Mouse (Mus musculus) spleen, adult 2 months (tissue): Measurements from ENCODE around the gene Agbl4. TPM values are rescaled to one million over a fixed set of nuclear protein-coding genes. Genes with fewer than 3 reads are reported as not detected.

ENCODE experiments used
- DNase-seq, 2 experiments: peaks; one replicate each; pipeline versions ENCODE4 v3.0.0 to v3.0.0-alpha.2; 2012 to 2021; ENCODE audit warnings: low spot score in 2 of 2, low read depth in 1 of 2
- H3K27ac ChIP-seq: fragments of 200-500 bp; 2 replicates; pipeline ENCODE4 v1.5.1; 2012; ENCODE audit warnings: low read length, inconsistent platforms; ENCODE audit not compliant: insufficient read depth
- H3K27me3 ChIP-seq: fragments of 200-500 bp; 2 replicates; pipeline ENCODE4 v1.6.1; 2012; ENCODE audit warnings: mild to moderate bottlenecking, moderate library complexity, low read length, inconsistent platforms; ENCODE audit not compliant: control insufficient read depth, insufficient read depth
- H3K36me3 ChIP-seq: fragments of 200-500 bp; 2 replicates; pipeline ENCODE4 v1.6.1; 2012; ENCODE audit warnings: mild to moderate bottlenecking, low read length, inconsistent platforms; ENCODE audit not compliant: control insufficient read depth, insufficient read depth
- H3K4me1 ChIP-seq: fragments of 200-500 bp; 2 replicates; pipeline ENCODE4 v1.6.1; 2011; ENCODE audit warnings: inconsistent platforms; ENCODE audit not compliant: control insufficient read depth, insufficient read depth, insufficient read length
- H3K4me3 ChIP-seq: fragments of 200-500 bp; 2 replicates; pipeline ENCODE4 v1.5.1; 2011; ENCODE audit warnings: mild to moderate bottlenecking, inconsistent platforms; ENCODE audit not compliant: insufficient read depth, insufficient read length; ENCODE audit errors: extremely low read depth
- CTCF ChIP-seq: fragments of 200-500 bp; IDR thresholded peaks from 2 replicates; pipeline ENCODE4 v1.5.1; 2011; ENCODE audit warnings: mild to moderate bottlenecking, inconsistent platforms; ENCODE audit not compliant: insufficient read depth, insufficient read length, insufficient replicate concordance; ENCODE audit errors: extremely low read depth
- POLR2A ChIP-seq: fragments of 200-500 bp; IDR thresholded peaks from 2 replicates; pipeline ENCODE4 v1.6.1; 2011; ENCODE audit warnings: low read depth, low read length, inconsistent platforms
- WGBS: fragments of 180-500 bp; shearing (Covaris S2); methylation state at CpG from one replicate; pipeline ENCODE4 v1.1.7; 2018; 5-methylcytosine and 5-hydroxymethylcytosine counted together
- polyA plus RNA-seq: library from polyadenylated mRNA; depleted of rRNA; stranded (reverse); fragments of >200 nt; gene quantifications from 2 replicates; pipeline ENCODE4 v1.2.3, GENCODE M21; 2012

The Agbl4 gene
- polyA plus RNA-seq, 1 experiment = 0.18 TPM

DNA sequence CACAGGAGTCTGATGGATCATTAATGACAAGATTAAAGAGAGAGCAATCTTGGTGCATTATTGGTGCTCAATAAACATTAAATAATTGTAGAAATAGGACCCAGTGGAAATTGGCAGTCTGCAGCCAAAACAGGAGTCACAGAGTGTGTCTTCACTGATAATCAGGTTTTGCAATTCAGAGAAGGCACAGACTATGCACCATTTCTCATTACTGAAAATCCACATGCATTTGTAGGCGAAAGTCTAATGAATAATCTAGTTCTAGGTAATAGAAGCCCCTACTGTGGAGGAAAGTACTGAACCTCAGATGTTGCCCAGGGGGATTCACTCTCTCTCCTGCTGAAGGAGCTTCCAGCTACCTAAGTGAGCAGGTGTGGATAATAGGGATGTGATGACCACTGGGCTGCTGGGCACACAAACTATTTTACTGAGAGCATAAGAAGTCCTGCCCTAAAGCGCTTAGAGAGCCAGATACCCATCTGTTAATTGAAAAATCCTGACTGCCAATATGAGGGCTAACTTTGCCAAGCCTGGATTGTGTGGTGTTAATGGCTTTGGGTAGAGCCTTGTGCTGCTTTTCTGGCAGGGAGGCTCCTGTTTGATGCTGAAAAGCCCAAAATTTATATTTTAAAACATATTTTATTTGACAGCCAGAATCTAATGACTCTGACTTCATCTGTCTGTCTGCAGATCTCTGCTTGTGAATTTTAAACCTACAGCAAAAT, 482.4 kb downstream of the Agbl4 start:
- Histone ChIP-seq H3K4me3 (no peak overlapping the region), H3K36me3 (no peaks in the 10 kb centered on the region), H3K27me3 (no peaks in the 10 kb centered on the region), H3K27ac (no peak overlapping the region), H3K4me1 (no peaks in the 10 kb centered on the region)
- TF ChIP-seq POLR2A (no peak), CTCF (no peak)
- DNase-seq = no peak
- 81% methylated on average over 2 of the region's 2 CpGs for WGBS

DNA sequence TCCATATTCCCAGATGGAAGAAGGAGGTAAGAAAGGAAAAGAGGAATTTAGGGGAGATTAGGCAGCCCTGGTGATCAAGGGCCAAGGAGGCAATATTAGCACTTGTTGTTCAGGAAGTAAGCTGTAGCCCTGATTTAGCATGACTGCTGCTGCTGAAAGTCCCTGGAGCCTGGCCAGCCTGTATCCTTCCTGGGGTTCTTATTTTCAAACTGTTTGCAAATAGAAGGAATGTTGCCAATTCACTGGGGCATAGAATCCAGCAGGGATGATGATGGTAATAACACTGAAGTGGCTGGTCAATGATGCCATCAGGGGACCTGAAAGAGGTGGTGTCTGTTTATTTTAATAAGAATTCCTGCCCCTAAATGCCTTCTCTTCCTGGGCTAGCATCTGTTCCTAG, 518.6 kb downstream of the Agbl4 start:
- H3K27me3 ChIP-seq = no peaks in the 10 kb centered on the region
- no peak for TF ChIP-seq CTCF
- TF ChIP-seq POLR2A = no peak
- H3K4me1 ChIP-seq = no peaks in the 10 kb centered on the region
- no peaks in the 10 kb centered on the region for H3K36me3 ChIP-seq
- DNase-seq = peak in 1 of 2 experiments; percentile 3
- no peak overlapping the region for H3K27ac ChIP-seq
- no peak overlapping the region for H3K4me3 ChIP-seq

- no peaks in the 10 kb centered on the region for H3K4me1 ChIP-seq
- no peak for TF ChIP-seq POLR2A
- TF ChIP-seq CTCF = no peak
- WGBS = 57% methylated on average over 4 of the region's 4 CpGs
- H3K27me3 ChIP-seq = no peaks in the 10 kb centered on the region
- no peak overlapping the region for H3K4me3 ChIP-seq
- no peak for DNase-seq
- no peak overlapping the region for H3K27ac ChIP-seq
- H3K36me3 ChIP-seq = no peaks in the 10 kb centered on the region
Observed at GRCm38 (mm10) chr4:110916565-110916964, 519.1 kb downstream of the Agbl4 start.

DNA sequence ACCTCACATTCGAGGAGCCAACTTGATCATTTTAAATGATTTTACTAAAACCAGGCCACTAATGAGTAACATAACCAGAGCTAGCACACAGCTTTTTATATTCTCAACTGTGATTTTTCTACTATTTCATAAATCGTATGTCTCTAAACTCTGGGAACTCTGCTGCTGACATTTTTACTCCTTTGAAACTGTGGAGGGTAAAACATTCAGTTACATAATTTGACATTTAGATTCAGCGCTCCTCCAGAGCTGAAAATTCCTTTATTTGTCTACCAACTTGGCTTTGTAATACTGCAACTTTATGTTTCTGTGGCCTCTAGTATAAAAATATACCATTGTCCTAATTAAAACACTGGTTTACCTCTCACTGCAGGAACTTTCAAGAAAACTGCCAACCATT, 523.6 kb downstream of the Agbl4 start:
- WGBS = 83% methylated on average over 3 of the region's 3 CpGs
- DNase-seq = no peak
- no peaks in the 10 kb centered on the region for H3K27me3 ChIP-seq

GRCm38 (mm10) chr4:111001641-111002040, 604.2 kb downstream of the Agbl4 start:
- Histone ChIP-seq H3K27ac (no peak overlapping the region), H3K27me3 (no peaks in the 10 kb centered on the region), H3K36me3 (no peaks in the 10 kb centered on the region), H3K4me3 (no peak overlapping the region), H3K4me1 (no peaks in the 10 kb centered on the region)
- no peak for TF ChIP-seq POLR2A
- no peak for TF ChIP-seq CTCF
- DNase-seq = no peak
- 32% methylated on average over 2 of the region's 2 CpGs for WGBS

More for the DNA sequence above, 523.6 kb downstream of the Agbl4 start:
- Histone ChIP-seq H3K4me3 (no peak overlapping the region), H3K36me3 (no peaks in the 10 kb centered on the region), H3K4me1 (no peaks in the 10 kb centered on the region), H3K27ac (no peak overlapping the region)
- TF ChIP-seq CTCF (no peak), POLR2A (no peak)

GRCm38 (mm10) chr4:111004719-111005479, 607.4 kb downstream of the Agbl4 start:
- DNase-seq = no peak
- H3K27me3 ChIP-seq = no peaks in the 10 kb centered on the region
- H3K4me1 ChIP-seq = no peaks in the 10 kb centered on the region
- H3K36me3 ChIP-seq = no peaks in the 10 kb centered on the region
- no peak overlapping the region for H3K4me3 ChIP-seq
- WGBS = 76% methylated on average over 1 of the region's 1 CpGs
- TF ChIP-seq POLR2A (no peak), CTCF (no peak)
- H3K27ac ChIP-seq = no peak overlapping the region

DNA sequence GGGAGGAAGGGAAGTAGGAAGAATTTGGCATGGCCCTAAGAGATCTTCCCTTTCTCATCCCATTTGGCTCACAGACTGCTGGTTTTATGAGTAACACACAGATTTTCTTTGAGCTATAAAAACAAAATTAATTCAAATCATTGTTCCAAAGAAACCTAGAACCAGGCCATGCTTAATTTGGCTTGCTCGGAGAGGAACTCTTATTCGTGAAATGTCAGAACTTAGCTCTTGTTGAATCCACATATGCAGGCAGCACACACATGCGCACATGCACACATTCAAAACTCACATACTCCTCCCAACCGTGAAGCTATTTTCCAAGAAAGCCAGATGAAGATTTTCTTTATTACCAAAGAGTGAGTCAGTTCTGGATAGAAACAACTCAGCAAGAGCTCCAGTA, 621.9 kb downstream of the Agbl4 start:
- H3K27me3 ChIP-seq = no peaks in the 10 kb centered on the region
- no peaks in the 10 kb centered on the region for H3K4me1 ChIP-seq
- H3K4me3 ChIP-seq = no peak overlapping the region
- TF ChIP-seq CTCF (no peak), POLR2A (no peak)
- no peak for DNase-seq
- no peaks in the 10 kb centered on the region for H3K36me3 ChIP-seq
- H3K27ac ChIP-seq = no peak overlapping the region
- 96% methylated on average over 4 of the region's 4 CpGs for WGBS
